ENCODE assay signal across 8 mouse cellular contexts in the genomic region with DNA sequence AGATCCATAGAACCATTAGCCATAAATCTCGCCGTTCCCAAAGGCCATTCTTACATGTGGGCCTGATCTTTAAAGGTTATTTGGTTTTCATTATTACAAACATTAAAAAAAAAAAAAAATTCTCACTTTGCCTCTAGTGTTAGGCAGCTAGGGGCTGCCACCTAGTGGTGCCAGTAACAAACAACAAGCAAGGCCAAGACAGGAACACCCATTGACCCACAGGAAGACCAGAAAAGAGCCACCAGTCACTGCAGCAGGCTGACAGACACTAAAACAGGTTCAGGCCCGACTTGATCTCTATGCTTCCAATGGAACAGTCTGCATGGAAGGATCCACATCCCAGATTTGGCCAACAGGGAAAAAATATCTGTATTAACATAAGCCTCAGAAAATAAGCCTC. TPM values are rescaled to one million over a fixed set of nuclear protein-coding genes. Genes with fewer than 3 reads are reported as not detected.
A peak's percentile ranks its signal among the peaks of the same experiment; 100 is the strongest.
DNase-seq lines count a peak whose midpoint lies in the region; ATAC-seq and TF ChIP-seq lines count a peak whose summit lies in the region.

No protein-coding gene starts in this region.

- H3K27me3 ChIP-seq in G1E (ENCODE audit: insufficient read depth, low read length) = no peaks in the 10 kb centered on the region

- no peak overlapping the region for H3K4me3 ChIP-seq in G1E (ENCODE audit: low read depth, low read length)

- peaks cover 6% of the 10 kb centered on the region; the same call in 1 of the 2 replicates for H3K4me1 ChIP-seq in G1E (ENCODE audit: insufficient read depth, low read depth, low read length)

- intact Hi-C loops in heart, postnatal 10 days (cut with DNase I) = loop anchor here (10.0 kb wide), 1 partner anchor 972 kb away; no protein-coding TSS in a partner anchor

- ATAC-seq in G1E (ENCODE audit: extremely low read depth, insufficient number of reproducible peaks, low FRiP score, poor library complexity, severe bottlenecking) = peak; percentile 51; the same call in 1 of the 2 replicates

- H3K36me3 ChIP-seq in G1E (replicated peaks) = peaks cover 98% of the 10 kb centered on the region

- no peaks in the 10 kb centered on the region for H3K9me3 ChIP-seq in G1E (replicated peaks)

- DNase-seq in heart, postnatal 10 days = peak; percentile 59 to 65
- DNase-seq in heart, adult 8-10 months (ENCODE audit: low spot score) = no peak
- DNase-seq in 3T3-L1 (ENCODE audit: low read depth, low spot score) (peak; percentile 86), G1E (ENCODE audit: low spot score) (peak; percentile 59)
- DNase-seq in cerebellum, postnatal 10 days = peak; percentile 74 to 75
- peak; percentile 66 for DNase-seq in kidney, adult 9 months
- DNase-seq in lung, postnatal 36 days = peak; percentile 71
- DNase-seq in thymus, postnatal 36 days = peak; percentile 36 to 39

- peak; percentile 77 for TF ChIP-seq CTCF in G1E (IDR thresholded peaks at IDR 0.05; ENCODE audit: low read depth, low read length)

RNA-seq across cellular contexts. Expression of a gene that starts 19.2 kb away (rescaled TPM):
- 10 to 100 TPM; 63.7 to 88.5 TPM for total RNA-seq in heart, postnatal 10 days (2021)
- 100 to 1,000 TPM in 1 of 4 experiments, 10 to 100 TPM in 3; 75.9 to 101 (median 94.1) TPM for total RNA-seq in heart, adult 8-10 months (2022)
- total RNA-seq in G1E (2014; fragmentation: Nextera tagmentation) = 27.3 and 36.3 TPM in 2 replicates
- 83.3 and 92.8 TPM in 2 replicates for total RNA-seq in G1E (2017)
- polyA plus RNA-seq in G1E (2012) = 56.2 and 61.0 TPM in 2 replicates

RNA-seq across cellular contexts. Expression of a gene that starts 23.2 kb away (rescaled TPM):
- 1 to 10 TPM; 9.4 to 10.0 TPM for total RNA-seq in heart, postnatal 10 days (2021)
- 1 to 10 TPM; 6.1 to 8.4 (median 6.3) TPM for total RNA-seq in heart, adult 8-10 months (2022)
- total RNA-seq in G1E (2014; fragmentation: Nextera tagmentation) = 213 and 225 TPM in 2 replicates
- 126 and 139 TPM in 2 replicates for total RNA-seq in G1E (2017)
- polyA plus RNA-seq in G1E (2012) = 57.5 and 58.4 TPM in 2 replicates

Comparison
In these comparisons a context has a peak if more than half of its experiments do, and no peak if none do; other contexts are left out.
1. RNA of a gene that starts 23.2 kb away (total RNA-seq): 126 to 225 TPM in G1E; 9.4 to 10.0 TPM in heart, postnatal 10 days and 6.1 to 8.4 TPM in heart, adult 8-10 months; every median in the first group is over 10 times any median in the second.